Mouse (Mus musculus) brain, embryonic 14.5 days (tissue): ENCODE measurements around the gene Ebf4. TPM values are rescaled to one million over a fixed set of nuclear protein-coding genes. Genes with fewer than 3 reads are reported as not detected.
A peak's percentile ranks its signal among the peaks of the same experiment; 100 is the strongest.

Experiments used
- DNase-seq: peaks from one replicate; pipeline ENCODE4 v3.0.0-alpha.2; 2011; ENCODE audit warnings: low read depth
- CTCF ChIP-seq: fragments of 200-500 bp; IDR thresholded peaks from 2 replicates; pipeline ENCODE4 v1.5.1; 2012; ENCODE audit warnings: inconsistent platforms, mild to moderate bottlenecking, moderate library complexity, borderline replicate concordance; ENCODE audit not compliant: insufficient read depth, insufficient read length; ENCODE audit errors: extremely low read depth
- POLR2A ChIP-seq: fragments of 200-500 bp; IDR thresholded peaks from 2 replicates; pipeline ENCODE4 v1.6.1; 2012; ENCODE audit warnings: mild to moderate bottlenecking, inconsistent platforms, borderline replicate concordance; ENCODE audit not compliant: poor library complexity, insufficient read depth, insufficient read length, severe bottlenecking; ENCODE audit errors: extremely low read depth
- polyA plus RNA-seq: library from polyadenylated mRNA; depleted of rRNA; stranded (reverse); fragments of >200 nt; gene quantifications from 2 replicates; pipeline ENCODE4 v1.2.3, GENCODE M21; 2012

Gene Ebf4
- polyA plus RNA-seq, 1 experiment, result 24.9 TPM

- no peak for DNase-seq
- TF ChIP-seq POLR2A (no peak), CTCF (no peak)
These were observed 100.7 kb downstream of the Ebf4 start for GRCm38 (mm10) chr2:130395696-130396095.

GRCm38 (mm10) chr2:130397186-130397985, 102.4 kb downstream of the Ebf4 start, which contains the start of gene Cpxm1:
Gene Cpxm1, minus strand, starts transcription at chr2:130397574.
- no peak for TF ChIP-seq POLR2A
- no peak for TF ChIP-seq CTCF

GRCm38 (mm10) chr2:130398091-130398490, 103.1 kb downstream of the Ebf4 start:
- no peak for DNase-seq
- TF ChIP-seq CTCF, result no peak
- no peak for TF ChIP-seq POLR2A

More at GRCm38 (mm10) chr2:130397186-130397985, 102.4 kb downstream of the Ebf4 start, which contains the start of gene Cpxm1:
- peak; percentile 69 for DNase-seq

- DNase-seq, result no peak
These were observed 105.1 kb downstream of the Ebf4 start for GRCm38 (mm10) chr2:130400046-130400445.

GRCm38 (mm10) chr2:130401891-130402290, 106.9 kb downstream of the Ebf4 start:
- no peak for TF ChIP-seq POLR2A
- no peak for TF ChIP-seq CTCF
- no peak for DNase-seq

More at GRCm38 (mm10) chr2:130400046-130400445, 105.1 kb downstream of the Ebf4 start:
- TF ChIP-seq CTCF (no peak), POLR2A (no peak)

- DNase-seq, result no peak
- no peak for TF ChIP-seq POLR2A
These were observed 110.0 kb downstream of the Ebf4 start, which contains the start of the genes Gm28372 and 1700020A23Rik for GRCm38 (mm10) chr2:130404939-130405338. Gene Gm28372, plus strand, starts transcription at chr2:130405239. Gene 1700020A23Rik, plus strand, starts transcription at chr2:130405259.

GRCm38 (mm10) chr2:130406178-130406577, 111.2 kb downstream of the Ebf4 start, which contains the start of gene Tmem239:
Gene Tmem239, plus strand, starts transcription at chr2:130406478.
- TF ChIP-seq CTCF (no peak), POLR2A (no peak)
- DNase-seq, result no peak

- DNase-seq, result peak; percentile 76
- TF ChIP-seq POLR2A, result no peak
- peak; percentile 33; the same call in 1 of the 2 replicates for TF ChIP-seq CTCF
These were observed 113.2 kb downstream of the Ebf4 start for GRCm38 (mm10) chr2:130408194-130408593.

- peak; percentile 88 for DNase-seq
- TF ChIP-seq CTCF (peak; percentile 97), POLR2A (no peak)
These were observed 116.9 kb downstream of the Ebf4 start for GRCm38 (mm10) chr2:130411558-130412495.

- no peak for TF ChIP-seq POLR2A
- no peak for TF ChIP-seq CTCF
These were observed 117.8 kb downstream of the Ebf4 start for GRCm38 (mm10) chr2:130412775-130413174.

More at GRCm38 (mm10) chr2:130412775-130413174, 117.8 kb downstream of the Ebf4 start:
- no peak for DNase-seq
